Mouse (Mus musculus) bone marrow, adult 2 months (tissue): ENCODE results near the gene Hscb.

ENCODE experiments used
- CTCF ChIP-seq: fragments of 200-500 bp; IDR thresholded peaks from 2 replicates; pipeline ENCODE4 v1.5.1; 2011; ENCODE audit warnings: low read length, control low read depth; ENCODE audit not compliant: control insufficient read depth, insufficient read depth
- POLR2A ChIP-seq: fragments of 200-500 bp; IDR thresholded peaks from 2 replicates; pipeline ENCODE4 v1.6.1; 2011; ENCODE audit warnings: low read depth, mild to moderate bottlenecking, control low read depth, low read length, borderline replicate concordance; ENCODE audit not compliant: control insufficient read depth

DNA sequence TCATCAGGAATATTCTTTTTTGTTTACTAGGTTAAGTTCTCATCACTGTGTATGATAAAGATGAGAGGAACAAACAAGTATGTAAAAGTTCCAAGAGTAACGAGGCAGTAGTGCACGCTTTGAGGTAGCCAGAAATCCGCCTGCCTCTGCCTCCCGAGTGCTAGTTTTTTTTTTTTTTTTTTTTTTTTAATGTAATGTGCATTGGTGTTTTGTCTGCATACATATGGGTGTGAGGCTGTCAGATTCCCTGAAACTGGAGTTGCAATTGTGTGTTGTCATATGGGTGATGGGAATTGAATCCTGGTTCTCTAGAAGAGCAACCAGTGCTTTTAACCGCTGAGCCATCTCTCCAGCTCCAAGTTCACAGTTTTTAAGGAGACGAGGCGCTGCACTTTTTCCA is 39.5 kb upstream of the Hscb start:
- TF ChIP-seq CTCF (no peak), POLR2A (no peak)
